Mouse (Mus musculus) mesoderm, embryonic 11.5 days (tissue): ENCODE measurements around the gene Tmem222.
A peak's percentile ranks its signal among the peaks of the same experiment; 100 is the strongest.

Experiments
- DNase-seq: peaks from one replicate; pipeline ENCODE4 v3.0.0-alpha.2; 2012; ENCODE audit warnings: low read depth, low spot score

Tmem222 gene

DNA sequence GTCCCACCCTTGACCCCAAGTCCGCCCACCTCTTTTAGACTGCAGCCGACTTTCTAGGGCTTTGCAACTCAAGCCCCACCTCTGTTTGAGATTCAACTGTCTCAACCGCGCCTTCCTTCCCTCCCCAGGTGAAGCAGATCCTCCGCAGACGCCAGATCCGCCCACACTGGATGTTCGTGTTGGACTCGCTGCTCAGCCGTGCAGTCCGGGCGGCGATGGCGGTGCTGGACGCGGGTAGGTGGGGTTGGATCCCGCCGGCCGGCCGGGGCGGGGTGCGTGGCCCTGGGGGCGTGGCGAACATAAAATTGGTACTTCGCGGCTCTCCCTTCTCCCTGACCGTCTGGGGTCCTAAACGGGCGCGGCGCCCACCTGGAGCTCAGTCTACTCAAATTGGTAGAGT is 26.4 kb downstream of the Tmem222 start:
- DNase-seq: no peak

DNA sequence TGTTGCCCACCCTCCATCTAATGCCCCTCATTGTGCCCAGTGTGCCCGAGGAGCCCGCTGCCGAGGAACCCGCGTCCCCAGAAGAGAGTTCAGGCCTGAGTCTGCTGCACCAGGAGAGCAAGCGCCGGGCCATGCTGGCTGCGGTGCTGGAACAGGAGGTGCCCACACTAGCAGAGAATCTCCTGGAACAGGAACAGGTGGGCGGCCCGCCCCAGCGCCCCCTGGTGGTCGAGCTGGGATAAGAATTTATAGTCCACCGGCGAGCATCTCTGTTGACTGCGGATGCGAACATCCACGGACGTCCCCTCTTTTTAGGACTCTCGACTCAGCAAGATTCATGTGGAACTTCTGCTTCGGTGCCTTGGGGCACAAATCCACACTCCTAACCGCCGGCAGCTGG is 27.0 kb downstream of the Tmem222 start:
- peak; percentile 77 for DNase-seq

DNA sequence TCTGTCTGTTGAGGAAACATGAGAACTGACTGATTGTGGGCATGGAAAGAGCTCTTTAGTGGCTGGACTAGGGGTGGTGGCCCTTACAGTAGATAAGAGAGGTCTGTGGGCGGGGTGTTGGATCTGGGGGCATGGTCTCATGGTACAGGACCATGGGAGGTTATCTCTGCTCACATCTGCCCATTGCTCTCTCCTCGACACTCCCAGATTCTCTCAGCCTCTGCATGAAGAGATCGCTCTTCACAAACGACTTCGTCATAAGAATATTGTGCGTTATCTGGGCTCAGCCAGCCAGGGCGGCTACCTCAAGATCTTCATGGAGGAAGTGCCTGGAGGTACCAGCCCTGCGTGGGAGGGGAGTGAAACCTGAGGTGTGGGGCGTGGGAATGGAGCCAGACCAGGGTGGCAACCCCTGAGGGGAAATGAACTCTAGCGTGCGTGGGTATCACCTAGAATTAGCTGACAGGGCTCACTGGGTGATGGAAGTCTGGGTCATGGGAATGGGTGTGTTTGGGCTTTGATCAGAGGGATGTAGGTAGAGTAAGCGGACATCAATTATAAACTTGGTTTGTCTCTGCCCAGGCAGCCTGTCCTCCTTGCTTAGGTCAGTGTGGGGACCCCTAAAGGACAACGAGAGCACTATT is 29.7 kb downstream of the Tmem222 start:
- DNase-seq: no peak

DNA sequence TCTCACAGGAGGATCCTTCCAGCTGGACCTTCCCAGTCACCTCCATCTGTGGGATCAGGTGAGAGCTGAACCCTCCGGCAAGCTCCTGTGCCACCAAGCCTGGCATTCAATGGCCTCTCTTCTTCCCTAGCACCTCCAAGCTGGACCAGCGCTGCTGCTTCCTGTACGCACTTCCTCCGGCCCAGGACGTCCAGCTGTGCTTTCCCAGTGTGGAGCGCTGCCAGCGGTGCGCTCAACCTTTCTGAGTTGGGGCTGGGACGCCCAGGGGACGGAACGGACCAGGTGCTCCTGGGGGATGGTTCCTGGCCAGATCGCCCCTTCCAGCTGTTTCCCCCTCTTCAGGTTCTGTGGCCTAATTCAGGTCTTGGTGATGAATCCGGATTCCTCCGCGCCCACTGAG is 30.5 kb downstream of the Tmem222 start:
- no peak for DNase-seq

DNA sequence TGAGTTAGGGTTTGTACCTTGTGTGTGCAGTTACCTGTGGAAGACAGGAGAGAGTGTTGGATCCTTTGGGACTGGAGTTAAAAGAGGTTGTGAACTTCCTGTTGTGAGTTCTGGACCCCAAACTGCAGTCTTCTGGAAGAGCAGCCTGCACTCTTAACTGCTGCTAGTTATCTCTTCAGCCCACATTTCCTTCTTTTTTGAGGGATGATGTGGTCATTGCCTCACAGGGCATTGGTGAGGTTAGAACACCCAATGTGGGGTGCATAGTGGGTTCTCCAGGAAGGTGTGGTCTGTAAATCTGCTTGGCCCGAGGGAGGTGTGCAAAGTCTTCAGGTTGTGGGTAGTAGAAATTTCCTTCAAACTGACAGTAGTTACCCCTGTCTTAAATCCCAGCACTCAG is 33.3 kb downstream of the Tmem222 start:
- no peak for DNase-seq

DNA sequence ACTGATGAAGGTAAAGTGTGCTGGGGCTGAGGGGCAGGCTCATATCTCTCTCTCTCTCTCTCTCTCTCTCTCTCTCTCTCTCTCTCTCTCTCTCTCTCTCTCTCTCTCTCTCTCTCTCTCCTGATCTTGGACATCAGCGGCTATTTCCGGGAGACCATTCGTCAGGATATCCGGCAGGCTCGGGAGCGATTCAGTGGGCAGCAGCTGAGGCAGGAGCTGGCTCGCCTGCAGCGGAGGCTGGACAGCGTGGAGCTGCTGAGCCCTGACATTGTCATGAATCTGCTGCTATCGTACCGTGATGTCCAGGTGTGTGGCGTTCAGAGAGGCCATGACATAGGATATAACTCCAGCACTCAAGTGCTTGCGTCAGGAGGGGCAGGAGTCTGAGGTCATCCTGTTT is 34.1 kb downstream of the Tmem222 start:
- DNase-seq: no peak

DNA sequence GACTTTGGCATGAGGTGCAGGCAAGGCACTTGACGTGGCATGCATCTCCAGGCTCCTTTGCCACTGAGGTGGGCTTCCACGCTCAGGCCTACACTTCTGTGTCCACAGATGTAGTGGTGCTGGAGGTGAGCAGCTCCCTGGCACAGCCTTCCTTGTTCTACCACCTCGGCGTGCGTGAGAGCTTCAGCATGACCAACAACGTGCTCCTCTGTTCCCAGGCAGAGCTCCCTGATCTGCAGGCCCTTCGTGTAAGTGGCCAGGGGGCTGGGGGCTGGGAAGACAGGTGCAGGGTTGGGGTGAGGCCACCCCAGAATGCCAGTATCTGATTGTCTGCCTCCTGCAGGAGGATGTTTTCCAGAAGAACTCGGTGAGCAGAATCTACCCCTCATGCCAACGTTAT is 34.9 kb downstream of the Tmem222 start:
- no peak for DNase-seq

DNA sequence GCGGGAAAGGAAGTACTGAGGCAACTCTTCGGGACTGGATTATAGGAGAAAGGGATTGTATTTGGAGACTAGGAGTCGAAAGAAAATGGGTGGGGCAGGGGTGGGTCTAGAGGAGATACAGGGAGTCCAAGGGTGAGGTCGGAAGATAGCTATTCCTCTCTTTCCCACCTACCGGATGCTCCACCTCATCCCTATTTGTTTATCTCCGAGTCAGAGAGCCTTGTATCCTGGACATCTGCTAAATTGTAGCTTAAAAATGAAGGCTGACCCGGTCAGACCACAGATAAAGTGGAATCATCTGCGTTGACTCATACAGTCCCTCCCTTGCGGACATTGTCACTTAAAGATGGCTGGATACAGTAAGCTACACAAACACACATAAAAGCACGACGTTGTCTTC is 35.7 kb downstream of the Tmem222 start:
- DNase-seq: no peak

DNA sequence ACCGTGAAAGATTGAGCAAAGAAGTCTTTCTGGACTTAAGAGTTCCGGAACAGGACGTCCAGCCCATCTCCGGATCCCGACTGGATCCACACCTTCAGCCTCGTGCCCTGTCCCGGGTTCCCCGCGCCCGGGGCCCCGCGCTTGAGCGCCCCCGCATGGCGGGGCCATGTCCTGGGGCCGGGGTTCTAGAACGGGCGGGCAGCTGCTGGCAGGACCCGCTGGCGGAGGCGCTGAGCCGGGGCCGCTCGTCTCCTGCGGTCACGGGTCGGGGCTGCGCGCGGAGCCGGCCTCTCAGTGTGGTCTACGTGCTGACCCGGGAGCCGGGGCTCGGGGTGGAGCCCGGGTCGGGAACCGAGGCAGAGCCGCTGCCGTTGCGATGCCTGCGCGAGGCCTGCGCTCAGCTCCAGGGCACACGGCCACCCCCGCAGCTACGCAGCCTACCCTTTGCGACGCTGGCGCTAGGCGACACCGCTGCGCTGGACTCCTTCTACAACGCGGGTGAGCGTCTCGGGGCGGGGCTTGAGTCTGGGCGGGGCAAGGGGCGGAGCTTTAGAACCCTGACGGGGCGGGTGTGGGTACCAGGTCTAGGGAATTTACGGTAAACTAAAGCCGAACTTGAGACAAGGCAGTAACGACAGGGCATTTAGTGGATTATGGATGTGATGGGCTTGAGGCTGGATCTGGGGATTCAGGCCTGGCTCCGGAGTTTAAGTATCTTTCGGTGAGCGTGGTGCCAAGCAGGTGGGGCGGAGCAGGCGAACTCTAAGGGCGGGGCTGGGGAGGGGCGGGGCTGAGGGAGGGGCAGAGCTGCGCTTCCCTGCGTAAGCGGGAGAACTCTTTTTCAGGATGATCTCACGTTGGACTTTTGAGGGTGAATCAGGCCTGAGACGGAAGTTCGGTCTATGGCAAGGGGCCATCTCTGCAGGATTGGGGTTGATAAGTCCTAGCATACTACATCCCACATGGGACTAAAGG is 36.4 kb downstream of the Tmem222 start:
- peak; percentile 85 for DNase-seq

DNA sequence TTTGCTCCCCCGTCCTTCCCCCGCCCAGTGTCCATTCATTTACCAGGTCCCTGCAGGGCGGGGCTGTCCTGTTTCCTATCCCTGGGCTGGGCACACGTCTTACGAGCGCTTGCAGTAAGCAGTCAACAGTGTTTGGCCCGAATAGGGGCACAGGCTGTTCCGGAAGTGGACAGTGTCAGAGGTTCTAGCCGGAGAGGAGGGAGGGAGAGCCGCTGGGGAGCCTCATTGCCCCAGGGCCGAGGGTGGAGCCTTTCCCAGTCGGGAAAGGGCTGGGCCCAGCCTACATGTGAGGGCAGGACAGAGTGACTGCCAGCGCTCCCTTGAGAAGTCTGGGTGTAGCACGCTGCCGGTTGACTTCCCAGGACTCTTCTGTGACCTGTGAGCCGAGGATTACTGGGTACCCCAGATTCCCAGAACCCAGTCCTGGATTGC is 37.1 kb downstream of the Tmem222 start, which contains the start of gene Map3k6:
TSS of gene Map3k6 (plus strand) at position 329 of the 432 bp plus-strand sequence.
- no peak for DNase-seq

DNA sequence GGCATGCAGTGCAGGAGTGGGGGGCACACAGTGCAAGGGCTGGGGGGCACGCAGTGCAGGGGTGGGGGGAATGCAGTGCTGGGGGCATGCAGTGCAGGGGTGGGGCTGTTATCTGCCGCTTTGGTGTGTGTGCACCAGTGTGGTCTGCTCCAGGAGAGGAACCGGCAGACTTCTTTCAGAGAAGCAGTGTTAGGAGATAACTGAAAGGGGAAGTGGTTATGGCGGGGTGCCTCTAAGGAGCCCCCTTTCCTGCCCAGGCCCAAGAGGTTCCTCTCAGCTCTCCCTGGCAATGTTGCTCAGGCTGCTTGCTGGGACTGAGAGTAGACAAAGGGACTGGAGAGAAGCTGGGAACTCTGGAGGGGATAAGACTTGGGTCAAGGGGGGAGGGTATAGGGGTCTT is 39.7 kb downstream of the Tmem222 start:
- DNase-seq: no peak

DNA sequence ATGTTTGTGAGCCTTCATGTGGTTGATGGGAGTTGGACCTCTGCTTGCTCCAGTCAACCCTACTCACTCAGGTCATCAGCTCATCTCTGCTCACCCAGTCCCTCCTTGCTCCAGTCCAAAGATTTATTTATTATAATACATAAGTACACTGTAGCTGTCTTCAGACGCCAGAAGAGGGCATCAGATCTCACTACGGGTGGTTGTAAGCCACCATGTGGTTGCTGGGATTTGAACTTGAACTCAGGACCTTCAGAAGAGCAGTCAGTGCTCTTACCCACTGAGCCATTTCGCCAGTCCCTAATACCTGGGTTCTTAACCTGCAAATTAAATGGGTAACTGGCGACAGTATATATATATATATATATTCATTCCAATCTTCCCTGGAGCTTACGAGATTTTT is 42.2 kb downstream of the Tmem222 start:
- DNase-seq: no peak

DNA sequence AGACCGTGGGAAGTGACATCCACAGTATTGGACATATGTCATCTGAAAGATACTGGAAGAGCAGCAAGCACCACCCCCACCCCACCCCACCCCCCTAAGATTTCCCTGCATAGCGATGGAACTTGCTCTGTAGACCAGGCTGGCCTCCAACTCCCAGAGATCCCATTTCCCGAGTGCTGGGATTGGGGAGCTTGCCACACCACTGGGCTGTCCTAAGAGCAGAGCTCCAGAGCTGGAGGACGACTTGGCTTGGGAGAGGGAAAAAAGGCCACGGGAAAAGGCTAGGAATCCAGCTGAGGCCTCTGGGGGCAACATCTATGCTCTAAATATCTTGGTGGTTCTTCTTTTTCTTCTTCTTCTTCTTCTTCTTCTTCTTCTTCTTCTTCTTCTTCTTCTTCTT is 42.8 kb downstream of the Tmem222 start:
- no peak for DNase-seq

DNA sequence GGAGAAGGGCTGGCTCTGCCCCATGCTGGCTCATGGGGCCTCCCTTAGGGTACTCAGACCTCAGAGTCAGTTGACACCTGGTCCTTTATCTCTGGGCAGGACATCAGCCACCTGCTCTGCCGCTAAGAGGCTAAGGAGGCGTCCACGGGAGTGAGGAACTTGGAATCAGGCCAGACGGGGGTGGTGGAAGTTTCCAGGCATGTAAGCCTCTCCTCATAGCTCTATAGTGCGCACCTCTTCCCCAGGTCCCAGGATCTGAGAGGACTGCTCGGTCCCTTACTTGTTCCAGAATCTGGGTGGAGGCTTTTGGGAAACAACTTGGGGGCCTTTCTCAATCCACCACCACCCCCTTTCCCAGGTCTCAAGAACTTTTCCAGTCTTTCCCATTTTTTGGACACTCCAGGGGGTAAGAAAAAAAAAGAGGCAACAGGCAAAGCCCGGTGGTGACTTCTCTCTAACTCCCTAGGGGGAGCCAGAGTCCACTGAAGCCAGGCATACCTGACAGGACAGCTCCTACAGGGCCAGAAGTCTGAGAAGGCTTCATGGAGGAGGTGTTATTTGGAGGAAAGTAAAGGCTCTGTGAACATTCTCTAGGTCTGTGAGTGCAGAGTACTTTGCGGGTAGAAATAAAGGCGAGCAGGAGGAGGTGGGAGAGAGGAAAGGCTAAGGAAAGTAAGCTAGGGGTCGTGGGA is 44.2 kb downstream of the Tmem222 start:
- DNase-seq: no peak

DNA sequence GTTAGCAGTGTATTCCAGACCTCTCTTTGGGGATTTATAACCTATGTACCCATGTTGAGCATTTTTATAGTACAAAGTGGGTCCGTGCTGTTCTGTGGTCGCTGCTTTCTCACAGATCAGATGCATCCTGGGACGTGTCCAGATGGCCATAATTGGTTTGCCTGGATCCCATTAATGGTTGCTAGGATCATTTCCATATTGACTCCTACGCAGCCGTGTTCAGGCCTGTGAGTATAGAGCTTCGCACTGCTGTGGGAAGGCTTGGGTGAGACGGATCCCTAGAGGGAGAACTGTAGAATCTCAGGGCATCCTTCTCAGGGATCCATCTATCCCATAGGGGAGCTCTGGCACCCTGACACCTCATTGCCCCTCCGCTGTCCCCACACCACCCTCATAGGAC is 48.0 kb downstream of the Tmem222 start:
- no peak for DNase-seq

DNA sequence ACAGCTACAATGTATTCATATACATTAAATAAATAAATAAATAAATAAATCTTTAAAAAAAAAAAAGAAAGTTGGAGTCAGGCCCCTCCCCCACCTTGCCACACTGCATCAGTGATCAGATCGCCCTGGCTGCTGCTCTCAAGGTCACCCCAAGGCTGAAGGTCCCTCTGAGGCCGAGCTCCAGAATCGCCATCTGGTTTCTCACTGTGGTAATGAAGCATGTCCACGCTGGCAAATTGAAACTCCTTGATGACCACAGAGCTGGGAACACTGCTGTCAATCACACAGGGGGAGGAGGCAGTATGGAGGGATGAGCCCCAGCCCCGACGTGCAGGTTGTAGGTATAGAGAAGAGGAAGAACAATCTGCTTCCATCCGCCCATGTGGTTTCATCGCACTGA is 50.0 kb downstream of the Tmem222 start:
- peak; percentile 65 for DNase-seq

DNA sequence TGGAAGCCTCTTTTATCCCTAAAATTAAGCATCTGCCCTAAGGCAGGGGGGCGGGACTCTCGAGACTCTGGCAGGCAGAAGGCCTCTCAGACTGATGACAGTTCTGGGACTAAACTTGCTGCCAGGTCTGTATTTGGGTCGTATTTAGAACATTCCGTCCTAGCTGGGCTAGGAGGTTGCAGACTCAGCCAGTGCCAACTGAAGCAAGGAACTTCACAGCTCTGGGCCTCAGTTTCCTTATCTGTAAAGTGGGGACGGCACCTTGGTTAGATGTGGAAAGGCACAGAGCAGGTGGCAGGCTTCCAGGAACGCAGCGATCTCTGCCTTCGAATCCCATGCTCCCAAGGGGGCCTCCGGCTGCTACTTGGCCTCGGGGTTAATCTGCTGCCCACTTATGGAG is 51.5 kb downstream of the Tmem222 start:
- no peak for DNase-seq

DNA sequence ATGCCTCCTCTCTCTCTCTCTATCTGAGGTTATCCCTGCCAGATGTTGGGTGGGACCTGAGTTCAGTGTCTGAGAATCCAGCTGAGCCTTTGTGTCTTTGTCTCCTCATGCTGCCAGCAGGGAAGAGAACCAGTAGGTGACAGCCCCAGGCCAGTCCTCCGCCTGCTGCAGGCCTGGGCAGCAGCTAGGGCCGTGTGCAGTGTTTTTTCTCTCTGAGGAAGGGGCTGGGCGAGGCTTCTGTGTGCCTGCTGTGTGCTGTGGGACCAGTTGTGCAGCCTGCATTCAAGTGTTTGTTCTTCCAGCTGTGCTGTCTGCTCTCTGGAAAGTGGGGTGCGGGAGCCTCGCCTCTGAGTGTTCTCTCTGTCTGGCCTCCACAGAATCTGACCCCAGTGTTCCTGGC is 53.7 kb downstream of the Tmem222 start:
- no peak for DNase-seq

DNA sequence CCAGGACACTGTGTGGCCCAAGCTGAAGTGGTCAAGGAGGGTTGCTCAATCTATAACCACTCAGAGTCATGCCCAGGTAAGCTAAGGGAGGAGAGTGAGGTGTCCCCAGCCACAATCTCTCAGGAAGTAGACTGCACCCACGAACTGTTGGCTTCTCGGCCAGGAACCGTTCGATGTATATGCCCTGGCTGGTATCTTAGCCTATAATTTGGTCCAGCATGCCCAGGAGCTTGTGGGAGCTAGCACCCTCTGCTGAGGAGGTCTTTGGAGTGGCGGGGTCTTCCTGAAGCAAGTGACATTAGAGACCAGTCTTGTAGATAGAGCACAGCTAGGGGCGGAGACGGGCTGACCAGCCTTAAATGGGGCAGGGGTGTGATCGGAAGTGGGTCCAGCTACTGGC is 55.9 kb downstream of the Tmem222 start:
- DNase-seq: no peak

DNA sequence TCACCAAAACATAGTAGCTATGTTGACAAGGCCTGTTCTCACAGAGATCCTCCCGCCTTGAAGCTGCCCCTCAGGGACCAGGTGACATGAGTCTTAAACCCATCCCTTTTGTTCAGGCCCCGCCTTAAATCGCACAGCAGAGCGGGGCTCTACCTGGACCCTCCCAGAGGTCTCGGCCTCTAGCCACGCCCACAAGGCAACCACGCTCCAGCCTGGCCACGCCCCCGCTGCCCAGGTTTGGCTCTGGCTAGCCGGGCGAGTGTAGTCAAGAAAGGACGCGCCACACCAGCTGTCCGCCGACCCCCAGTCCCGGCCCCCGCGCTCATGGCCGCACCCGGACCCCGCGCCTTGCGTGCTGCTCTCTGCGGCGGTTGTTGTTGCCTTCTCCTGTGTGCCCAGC is 56.9 kb downstream of the Tmem222 start:
- no peak for DNase-seq

DNA sequence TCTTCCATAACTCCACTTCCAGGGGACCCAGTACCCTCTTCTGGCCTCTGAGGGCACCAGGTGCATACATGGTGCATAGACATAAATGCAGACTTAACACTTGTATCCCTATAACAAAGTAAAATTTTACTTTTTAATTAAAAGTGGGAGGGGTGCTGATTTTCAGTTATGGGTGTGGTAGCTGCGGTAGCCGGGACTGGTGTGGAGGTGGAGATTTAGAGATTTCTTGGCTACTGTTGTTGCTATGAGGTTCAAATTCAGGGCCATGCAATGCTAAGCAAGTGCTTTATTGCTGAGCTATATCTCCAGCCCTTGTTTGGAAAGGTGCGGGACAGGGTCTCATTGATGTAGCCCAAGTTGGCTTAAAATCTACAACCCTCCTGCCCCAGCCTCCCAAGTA is 58.8 kb downstream of the Tmem222 start:
- no peak for DNase-seq

DNA sequence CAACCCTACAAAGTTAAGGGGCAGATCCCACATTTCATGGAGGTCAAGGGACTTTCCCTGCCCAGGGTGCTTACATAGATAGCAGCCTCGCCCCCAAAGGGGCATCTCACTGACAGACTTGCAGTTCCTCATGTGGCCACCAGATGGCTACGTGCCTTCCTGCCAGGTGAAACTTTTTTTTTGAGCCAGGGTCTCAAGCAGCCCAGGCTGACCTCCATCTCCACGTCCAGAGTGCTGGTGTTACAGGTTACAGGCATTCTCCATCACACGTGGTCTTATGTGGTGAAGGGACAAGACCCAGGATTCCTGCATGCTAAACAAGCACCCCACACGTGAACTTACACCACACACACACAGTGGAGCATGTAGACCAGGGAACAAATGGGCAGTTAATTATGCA is 60.0 kb downstream of the Tmem222 start:
- DNase-seq: peak; percentile 79
